In the genomic region with DNA sequence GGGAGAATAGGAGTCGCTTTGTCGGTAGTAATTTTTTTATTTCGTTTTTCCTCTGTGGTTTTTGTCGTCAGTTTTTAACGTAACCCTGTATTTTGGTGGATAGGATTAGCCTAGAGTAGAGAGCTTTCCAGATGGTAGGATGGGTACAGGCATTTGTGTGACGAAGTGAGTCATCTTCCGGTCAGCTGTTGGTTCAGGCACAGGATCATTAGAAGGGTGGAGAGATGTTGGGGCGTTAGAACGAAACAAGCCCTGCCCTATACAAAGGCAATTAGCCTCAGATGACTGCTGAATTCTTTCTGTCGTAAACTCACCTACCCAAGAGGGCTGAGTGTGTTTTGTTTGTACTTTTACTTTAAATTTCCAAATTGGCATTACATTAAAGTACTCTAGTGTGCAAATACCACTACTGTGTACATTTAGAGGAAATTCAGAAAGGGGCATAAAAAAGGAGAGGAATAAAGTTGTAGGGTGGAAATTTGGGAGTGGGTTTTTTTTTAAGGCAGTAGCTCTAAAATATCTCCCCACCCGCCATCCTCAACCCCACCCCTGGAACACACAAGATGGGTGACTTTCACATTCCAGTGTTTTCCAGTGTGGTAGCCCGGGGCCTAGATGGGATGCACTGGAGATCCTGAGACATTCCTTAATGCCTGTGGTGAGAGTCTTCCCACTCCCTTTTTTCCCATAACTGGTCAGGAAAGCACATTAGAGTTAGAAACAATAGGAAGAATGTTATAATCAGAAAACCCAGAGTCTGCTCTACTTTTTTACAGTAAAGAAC, we compare ENCODE assay signal across 26 mouse cellular contexts. TPM values are rescaled to one million over a fixed set of nuclear protein-coding genes. Genes with fewer than 3 reads are reported as not detected.
DNase-seq lines count a peak whose midpoint lies in the region; ATAC-seq and TF ChIP-seq lines count a peak whose summit lies in the region.
"Had no signal": no experiment of that assay in that cellular context is flagged by ENCODE, and none has a peak within 500 bp of the region (broad histone marks: within the 10 kb centered on the region; RNA-seq: fewer than 3 reads in every experiment).

No protein-coding gene starts in this region.

- TF ChIP-seq POLR2A in myocyte (IDR thresholded peaks at IDR 0.05; ENCODE audit: insufficient read length, low read depth) = no peak

- H3K9me3 ChIP-seq in ES-E14 (ENCODE audit: control insufficient read depth, insufficient read depth, low read depth, low read length) = no peaks in the 10 kb centered on the region
- H3K9me3 ChIP-seq in kidney, embryonic 16.5 days (ENCODE audit: low read length) = no peaks in the 10 kb centered on the region
- H3K9me3 ChIP-seq: embryonic facial prominence, embryonic 10.5 days; forebrain, embryonic 10.5 days; heart, embryonic 15.5 days; hindbrain, embryonic 10.5 days had no signal

- peak overlapping the region; percentile 61 for H3K4me2 ChIP-seq in myocyte (ENCODE audit: low read depth)
- no peak overlapping the region for H3K4me2 ChIP-seq in kidney, embryonic 16.5 days (replicated peaks; ENCODE audit: low read depth, low read length)
- H3K4me2 ChIP-seq: heart, embryonic 11.5 days; heart, embryonic 15.5 days; hindbrain, embryonic 14.5 days had no signal

- H3K79me2 ChIP-seq in C2C12 (ENCODE audit: control insufficient read depth, insufficient read depth) (no peaks in the 10 kb centered on the region), myocyte (ENCODE audit: control insufficient read depth, insufficient read depth) (no peaks in the 10 kb centered on the region)

- H3K4me3 ChIP-seq in C2C12 (ENCODE audit: insufficient read depth, poor library complexity, severe bottlenecking) (no peak overlapping the region), ES-E14 (ENCODE audit: insufficient read depth in 1 of 2, low read depth in 1 of 2, low read length in 2 of 2, poor library complexity in 1 of 2, severe bottlenecking in 1 of 2) (no peak overlapping the region), myocyte (no peak overlapping the region)
- no peak overlapping the region for H3K4me3 ChIP-seq in kidney, embryonic 16.5 days (ENCODE audit: low read length)
- H3K4me3 ChIP-seq: embryonic facial prominence, embryonic 10.5 days; erythroblast, embryonic 14.5 days; forebrain, embryonic 10.5 days; gastrocnemius, adult 2 months; heart, embryonic 15.5 days; hindbrain, embryonic 10.5 days had no signal

- 70% methylated on average over 12 of the region's 12 CpGs for WGBS in kidney, embryonic 16.5 days

- H3K27ac ChIP-seq in ES-E14 (ENCODE audit: insufficient read depth, low read depth, low read length, poor library complexity, severe bottlenecking) = peak overlapping the region; percentile 81; the same call in 1 of the 2 replicates
- H3K27ac ChIP-seq in kidney, embryonic 16.5 days (ENCODE audit: low read length) = no peak overlapping the region
- H3K27ac ChIP-seq: embryonic facial prominence, embryonic 10.5 days; forebrain, embryonic 10.5 days; gastrocnemius, adult 2 months; heart, embryonic 15.5 days; hindbrain, embryonic 10.5 days; hindbrain, embryonic 14.5 days; kidney, postnatal 0 days had no signal

- H3ac ChIP-seq in C2C12 (ENCODE audit: control insufficient read depth, insufficient read length, low read depth) (no peak overlapping the region), myocyte (ENCODE audit: control insufficient read depth, insufficient read length) (no peak overlapping the region)

- no peak overlapping the region; the same call in 1 of the 2 replicates for H3K9ac ChIP-seq in ES-E14 (ENCODE audit: insufficient read depth, low read depth, low read length, poor library complexity, severe bottlenecking)
- H3K9ac ChIP-seq in kidney, embryonic 16.5 days (replicated peaks; ENCODE audit: low read length) = no peak overlapping the region
- H3K9ac ChIP-seq: heart, embryonic 15.5 days; hindbrain, embryonic 14.5 days had no signal

- ATAC-seq in kidney, embryonic 16.5 days (ENCODE audit: low FRiP score, low TSS enrichment) = no peak
- ATAC-seq: forebrain, embryonic 14.5 days; intestine, embryonic 16.5 days had no signal

- in situ Hi-C loops in ES-E14 (cut with MboI; ENCODE audit: low sequenced_read_pairs in 2 of 2, unreplicated experiment in 2 of 2) = no loop called here

- H3K36me3 ChIP-seq in C2C12 (ENCODE audit: control insufficient read depth, insufficient read depth) (no peaks in the 10 kb centered on the region), ES-E14 (ENCODE audit: control insufficient read depth, insufficient read depth, low read length, poor library complexity, severe bottlenecking) (no peaks in the 10 kb centered on the region), myocyte (ENCODE audit: control insufficient read depth, insufficient read depth) (no peaks in the 10 kb centered on the region)
- no peaks in the 10 kb centered on the region for H3K36me3 ChIP-seq in kidney, embryonic 16.5 days (ENCODE audit: insufficient read depth, low read length)
- H3K36me3 ChIP-seq: embryonic facial prominence, embryonic 10.5 days; forebrain, embryonic 10.5 days; heart, embryonic 15.5 days; hindbrain, embryonic 10.5 days had no signal

- H3K27me3 ChIP-seq in C2C12 (ENCODE audit: control insufficient read depth, insufficient read depth, insufficient read length) (no peaks in the 10 kb centered on the region), myocyte (ENCODE audit: control insufficient read depth, insufficient read depth, insufficient read length) (no peaks in the 10 kb centered on the region)
- no peaks in the 10 kb centered on the region for H3K27me3 ChIP-seq in kidney, embryonic 16.5 days (ENCODE audit: insufficient read depth, low read length)
- H3K27me3 ChIP-seq: CH12.LX; heart, embryonic 15.5 days had no signal

- peaks cover 14 to 15% of the 10 kb centered on the region in 2 experiments; a peak in 3 of 4 replicates for H3K4me1 ChIP-seq in ES-E14 (ENCODE audit: control insufficient read depth in 2 of 2, insufficient read depth in 2 of 2, low read length in 2 of 2, poor library complexity in 1 of 2)
- H3K4me1 ChIP-seq in kidney, embryonic 16.5 days (ENCODE audit: insufficient read depth, low read length) = no peaks in the 10 kb centered on the region
- H3K4me1 ChIP-seq: forebrain, embryonic 10.5 days; heart, embryonic 15.5 days; hindbrain, embryonic 10.5 days had no signal

- DNase-seq in ES-E14 (ENCODE audit: low read depth, low spot score) (no peak), ZHBTc4 (ENCODE audit: low read depth, low spot score) (peak; percentile 91)
- DNase-seq in adrenal gland, adult (ENCODE audit: inconsistent age in 2 of 2, low spot score in 1 of 2) = no peak
- DNase-seq in urinary bladder, postnatal 4 days (ENCODE audit: low spot score in 2 of 2) = no peak
- DNase-seq: adrenal gland, postnatal 25 days; cerebellum, adult 2 months; cerebellum, postnatal 36 days; gastrocnemius, adult 2 months; gastrocnemius, postnatal 25 days; heart, adult 18-20 months; heart, postnatal 14 days; kidney, adult 2 months had no signal

- TF ChIP-seq CTCF in C2C12 (IDR thresholded peaks at IDR 0.05; ENCODE audit: control insufficient read depth, insufficient read depth, insufficient read length) = no peak

- H3K79me3 ChIP-seq in C2C12 (ENCODE audit: low read depth) = no peaks in the 10 kb centered on the region

TF ChIP-seq in C2C12, 6 proteins besides CTCF, POLR2A, EP300 and RAD21:
- TF ChIP-seq MYOG (IDR thresholded peaks at IDR 0.05; ENCODE audit: control insufficient read depth, extremely low read depth, insufficient read length) (no peak), FOSL1 (IDR thresholded peaks at IDR 0.05; ENCODE audit: insufficient read depth, low read length, poor library complexity, severe bottlenecking) (peak; percentile 34), CEBPB (IDR thresholded peaks at IDR 0.05; ENCODE audit: low read depth) (no peak), MYOD1 (IDR thresholded peaks at IDR 0.05; ENCODE audit: control insufficient read depth, insufficient read length, low read depth) (peak; percentile 83), USF1 (IDR thresholded peaks at IDR 0.05; ENCODE audit: low read depth) (peak; percentile 69), MAX (IDR thresholded peaks at IDR 0.05) (no peak)
TF ChIP-seq in C2C12: peak in this region for 3.

TF ChIP-seq in ES-E14, 5 proteins besides CTCF, POLR2A, EP300 and RAD21:
- TF ChIP-seq MAFK (IDR thresholded peaks at IDR 0.05; ENCODE audit: insufficient read depth, low read depth, low read length) = no peak
- peak; percentile 65; the same call in 1 of the 2 replicates for TF ChIP-seq ZNF384 (IDR thresholded peaks at IDR 0.05; ENCODE audit: low read depth, low read length)
- no peak for TF ChIP-seq HCFC1 (IDR thresholded peaks at IDR 0.05; ENCODE audit: borderline replicate concordance, insufficient read depth, low read length)
- TF ChIP-seq CHD2 (IDR thresholded peaks at IDR 0.05; ENCODE audit: low read depth, low read length) = peak; percentile 56; the same call in 1 of the 2 replicates

TF ChIP-seq in myocyte, 11 proteins besides CTCF, POLR2A, EP300 and RAD21:
- TF ChIP-seq SRF (IDR thresholded peaks at IDR 0.05; ENCODE audit: control insufficient read depth, insufficient read length, low read depth) (no peak), MYOD1 (IDR thresholded peaks at IDR 0.05; ENCODE audit: control insufficient read depth in 1 of 3, insufficient read length in 2 of 3, low read depth in 2 of 3) (peak in 2 of 3 experiments; percentile 76 to 87), USF1 (IDR thresholded peaks at IDR 0.05; ENCODE audit: low read depth) (peak; percentile 77), CEBPB (IDR thresholded peaks at IDR 0.05; ENCODE audit: insufficient read depth, poor library complexity, severe bottlenecking) (no peak), MYOG (IDR thresholded peaks at IDR 0.05; ENCODE audit: control insufficient read depth in 1 of 3, insufficient read depth in 1 of 3, insufficient read length in 2 of 3, low read depth in 2 of 3) (peak in 1 of 3 experiments; percentile 52), POLR2AphosphoS2 (IDR thresholded peaks at IDR 0.05; ENCODE audit: insufficient read length, low read depth) (no peak), MAX (IDR thresholded peaks at IDR 0.05; ENCODE audit: low read depth) (no peak), TCF12 (IDR thresholded peaks at IDR 0.05; ENCODE audit: insufficient read depth, poor library complexity, severe bottlenecking) (peak; percentile 24)

RNA-seq across cellular contexts. Expression of gene Pawr, which starts 40.0 kb away (rescaled TPM):
- polyA plus RNA-seq in C2C12 (2012; fragmentation: generic; extraction: Trizol) (4.2 TPM), myocyte (2012; fragmentation: generic; extraction: Trizol) (2.9 TPM)
- 33.5 and 36.4 TPM in 2 replicates for total RNA-seq in ES-E14 (2012; rRNA removed)
- polyA plus RNA-seq in kidney, embryonic 16.5 days (2015; fragmentation: Nextera tagmentation; extraction: Ambion mirVana) = 13.4 and 13.6 TPM in 2 replicates
- total RNA-seq: CH12.LX had no signal
